Mouse (Mus musculus) thymus, adult 2 months (tissue): ENCODE results near the gene Eef1a2.

Source experiments
- CTCF ChIP-seq: fragments of 200-500 bp; IDR thresholded peaks from 2 replicates; pipeline ENCODE4 v1.5.1; 2012; ENCODE audit warnings: mild to moderate bottlenecking, control low read depth, low read length, moderate library complexity, borderline replicate concordance; ENCODE audit not compliant: control insufficient read depth, poor library complexity, insufficient read depth; ENCODE audit errors: extremely low read depth
- POLR2A ChIP-seq: fragments of 200-500 bp; IDR thresholded peaks from 2 replicates; pipeline ENCODE4 v1.6.1; 2012; ENCODE audit warnings: mild to moderate bottlenecking, low read length, control low read depth, moderate library complexity; ENCODE audit not compliant: control insufficient read depth, poor library complexity, insufficient read depth; ENCODE audit errors: extremely low read depth

- TF ChIP-seq CTCF (no peak), POLR2A (no peak)
Measured at GRCm38 (mm10) chr2:181156248-181157121, at the start of gene Eef1a2.
